Mouse (Mus musculus): ENCODE measurements around the gene Actg1. TPM values are rescaled to one million over a fixed set of nuclear protein-coding genes. Genes with fewer than 3 reads are reported as not detected.

Actg1 gene
- total and polyA plus RNA-seq, 2 experiments from 2014 or later = 714 to 751 TPM

DNA sequence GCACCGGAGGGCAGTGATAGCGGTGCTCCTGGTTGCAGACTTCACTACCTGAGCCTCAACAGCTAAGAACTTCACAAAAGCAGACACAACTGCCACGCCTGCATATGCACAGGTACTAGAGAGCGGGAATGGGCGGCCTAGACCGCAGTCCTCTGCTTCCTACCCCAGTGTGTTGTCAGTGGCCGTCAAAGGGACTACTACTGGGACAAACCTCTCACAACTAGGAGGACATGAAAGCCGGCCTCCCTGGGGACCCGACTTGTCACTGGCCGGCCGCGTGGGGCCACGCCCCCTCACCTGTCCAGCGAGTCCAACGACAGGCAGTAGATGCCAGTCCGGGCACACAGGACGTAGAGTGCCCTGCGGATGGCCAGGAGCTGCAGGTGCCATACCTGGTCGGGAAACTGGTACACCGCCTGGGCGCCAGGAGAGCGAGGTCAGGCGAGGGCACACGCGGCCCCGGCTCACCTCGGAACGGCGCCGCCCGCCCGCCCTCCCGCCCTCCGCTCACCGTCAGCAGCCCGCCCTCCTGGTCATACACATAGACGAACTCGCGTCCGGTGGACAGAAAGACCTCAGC lies 29.8 kb upstream of the Actg1 start:
- peak overlapping the region; percentile 75 for H3K27ac ChIP-seq (ENCODE audit: low read depth)
- peak; percentile 4 for ATAC-seq (ENCODE audit: insufficient read depth, low read depth)
- no peaks in the 10 kb centered on the region for H3K9me3 ChIP-seq (replicated peaks; ENCODE audit: control insufficient read depth, low read length)
- H3K4me2 ChIP-seq (ENCODE audit: low read depth, low read length) = peak overlapping the region; percentile 97
- DNase-seq (ENCODE audit: low spot score) = no peak
- TF ChIP-seq EP300 (IDR thresholded peaks at IDR 0.05; ENCODE audit: low read depth) (no peak), CTCF (IDR thresholded peaks at IDR 0.05; ENCODE audit: low read depth) (no peak)
- H3K36me3 ChIP-seq (replicated peaks; ENCODE audit: control insufficient read depth, insufficient read depth, low read length) = peaks cover 69% of the 10 kb centered on the region
- H3K4me1 ChIP-seq (ENCODE audit: control insufficient read depth, insufficient read depth) = peaks cover 32% of the 10 kb centered on the region
- peak overlapping the region; percentile 60 for H3K9ac ChIP-seq (replicated peaks; ENCODE audit: low read depth, low read length)
- no peaks in the 10 kb centered on the region for H3K27me3 ChIP-seq (ENCODE audit: control insufficient read depth, insufficient read depth, low read length)
- peak overlapping the region; percentile 67 for H3K4me3 ChIP-seq (ENCODE audit: low read depth, low read length)
- 3% methylated on average over 34 of the region's 40 CpGs for WGBS

DNA sequence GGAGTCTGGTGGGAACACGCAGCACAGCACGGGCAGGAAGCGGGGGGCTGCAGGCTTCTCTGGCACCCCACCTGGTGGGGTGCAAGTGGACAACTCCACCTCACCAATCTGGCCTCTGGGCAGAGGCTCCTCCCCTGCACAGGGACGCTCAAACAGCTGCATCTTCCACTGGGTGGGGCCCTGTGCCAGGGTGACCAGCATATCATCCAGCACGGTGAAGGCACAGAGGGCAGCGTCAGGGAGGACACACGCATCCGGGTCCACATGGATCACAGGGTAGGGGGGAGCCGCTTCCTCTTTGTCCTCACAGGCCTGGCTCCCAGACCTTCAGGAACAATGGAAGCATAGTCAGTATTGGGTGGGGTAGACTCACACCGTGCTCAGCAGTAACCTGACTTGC lies 29.0 kb upstream of the Actg1 start:
- Histone ChIP-seq H3K27me3 (ENCODE audit: control insufficient read depth, insufficient read depth, low read length) (no peaks in the 10 kb centered on the region), H3K4me2 (ENCODE audit: low read depth, low read length) (peak overlapping the region; percentile 97), H3K36me3 (replicated peaks; ENCODE audit: control insufficient read depth, insufficient read depth, low read length) (peaks cover 69% of the 10 kb centered on the region), H3K4me3 (ENCODE audit: low read depth, low read length) (peak overlapping the region; percentile 67; the same call in 1 of the 2 replicates), H3K9me3 (replicated peaks; ENCODE audit: control insufficient read depth, low read length) (no peaks in the 10 kb centered on the region), H3K9ac (replicated peaks; ENCODE audit: low read depth, low read length) (no peak overlapping the region; the same call in 1 of the 2 replicates), H3K4me1 (ENCODE audit: control insufficient read depth, insufficient read depth) (peaks cover 28% of the 10 kb centered on the region), H3K27ac (ENCODE audit: low read depth) (no peak overlapping the region)
- ATAC-seq (ENCODE audit: insufficient read depth, low read depth) = no peak
- TF ChIP-seq CTCF (IDR thresholded peaks at IDR 0.05; ENCODE audit: low read depth) (no peak), EP300 (IDR thresholded peaks at IDR 0.05; ENCODE audit: low read depth) (no peak)
- WGBS = 56% methylated on average over 10 of the region's 10 CpGs
- DNase-seq (ENCODE audit: low spot score) = no peak

DNA sequence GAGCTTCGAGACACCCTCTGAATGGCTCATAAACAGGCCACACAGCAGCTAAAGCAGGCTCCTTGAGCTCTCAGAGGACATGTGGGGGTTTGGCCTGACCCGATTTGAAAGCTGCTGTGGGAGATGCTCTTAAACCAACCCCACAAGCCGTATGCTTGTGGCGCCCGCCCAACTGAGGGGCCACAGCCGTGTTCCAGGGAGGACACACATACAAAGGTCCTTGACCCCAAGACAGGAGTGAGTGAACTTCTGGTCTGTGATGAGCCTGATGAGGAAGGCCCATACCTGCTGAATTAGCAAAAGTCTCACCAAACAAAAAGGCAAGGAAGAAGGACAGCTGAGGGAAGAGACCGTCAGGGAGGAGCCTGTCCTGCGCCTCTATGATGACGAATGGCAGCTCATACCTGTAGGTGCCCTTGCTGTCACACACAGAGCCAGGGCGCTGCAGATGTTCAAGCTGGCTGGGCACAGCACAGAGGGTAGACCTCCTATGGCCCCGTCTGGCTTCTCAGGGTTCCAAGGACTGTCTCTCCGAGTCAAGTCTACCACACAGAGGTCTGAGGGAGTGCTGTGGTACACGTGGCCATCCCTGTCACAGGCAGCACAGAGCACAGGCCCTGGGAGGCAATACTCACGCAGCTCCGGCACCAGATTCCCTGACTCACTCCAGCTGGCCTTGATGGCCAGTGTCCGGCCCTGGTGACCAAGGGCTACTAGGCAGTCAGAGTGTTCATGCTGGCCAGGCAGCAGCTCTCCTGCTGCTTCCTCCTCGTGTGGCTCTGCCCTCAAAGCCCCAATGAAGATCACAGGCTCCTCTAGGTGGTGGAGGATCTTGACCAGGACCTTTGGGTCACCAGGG lies 28.2 kb upstream of the Actg1 start:
- Histone ChIP-seq H3K27me3 (ENCODE audit: control insufficient read depth, insufficient read depth, low read length) (no peaks in the 10 kb centered on the region), H3K9ac (replicated peaks; ENCODE audit: low read depth, low read length) (no peak overlapping the region), H3K4me1 (ENCODE audit: control insufficient read depth, insufficient read depth) (peaks cover 23% of the 10 kb centered on the region), H3K4me3 (ENCODE audit: low read depth, low read length) (no peak overlapping the region), H3K9me3 (replicated peaks; ENCODE audit: control insufficient read depth, low read length) (no peaks in the 10 kb centered on the region), H3K36me3 (replicated peaks; ENCODE audit: control insufficient read depth, insufficient read depth, low read length) (peaks cover 67% of the 10 kb centered on the region), H3K4me2 (ENCODE audit: low read depth, low read length) (no peak overlapping the region), H3K27ac (ENCODE audit: low read depth) (no peak overlapping the region)
- 90% methylated on average over 17 of the region's 17 CpGs for WGBS
- DNase-seq (ENCODE audit: low spot score) = no peak
- no peak for TF ChIP-seq CTCF (IDR thresholded peaks at IDR 0.05; ENCODE audit: low read depth)
- no peak for TF ChIP-seq EP300 (IDR thresholded peaks at IDR 0.05; ENCODE audit: low read depth)
- ATAC-seq (ENCODE audit: insufficient read depth, low read depth) = no peak

GRCm38 (mm10) chr11:120375324-120375723 lies 27.0 kb upstream of the Actg1 start:
- DNase-seq (ENCODE audit: low spot score) = no peak
- TF ChIP-seq EP300 (IDR thresholded peaks at IDR 0.05; ENCODE audit: low read depth) (no peak), CTCF (IDR thresholded peaks at IDR 0.05; ENCODE audit: low read depth) (no peak)

DNA sequence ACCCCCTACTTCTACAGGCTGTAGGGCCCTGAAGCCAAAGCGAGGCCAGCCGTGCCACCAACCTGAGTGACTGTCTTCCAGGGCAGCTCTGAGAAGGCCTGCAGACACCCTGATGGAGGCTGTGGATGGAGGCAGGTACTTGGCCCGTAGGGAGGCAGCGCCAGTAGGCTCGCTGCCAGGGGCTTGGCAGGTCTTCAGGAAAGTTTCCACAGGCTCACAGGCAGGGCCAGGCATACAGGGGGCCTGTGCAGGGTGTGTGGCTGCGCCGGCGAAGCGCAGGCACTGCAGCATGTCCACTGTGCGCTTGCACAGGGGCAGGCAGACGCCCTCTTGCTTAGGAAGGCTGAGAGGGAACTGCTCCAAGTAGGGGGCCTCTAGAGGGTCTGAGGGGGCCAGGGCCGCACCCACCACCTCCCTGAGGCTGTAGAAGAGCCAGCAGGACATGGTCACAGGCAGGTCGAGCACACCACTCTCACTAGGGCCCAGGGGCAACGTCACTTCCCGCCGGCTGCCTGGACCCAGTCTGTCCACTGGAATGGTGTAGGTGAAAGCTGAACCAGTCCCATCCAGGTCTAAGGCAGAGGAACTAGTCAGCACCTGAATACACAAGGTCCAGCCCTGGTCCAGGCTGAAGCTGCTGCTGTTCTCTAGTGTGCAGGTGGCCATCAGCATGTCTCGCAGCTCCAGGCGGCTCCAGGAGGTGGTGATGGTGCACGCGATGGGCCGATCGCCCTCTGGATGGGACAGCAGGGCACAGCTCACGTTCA lies 25.7 kb upstream of the Actg1 start:
- H3K36me3 ChIP-seq (replicated peaks; ENCODE audit: control insufficient read depth, insufficient read depth, low read length) = peaks cover 75% of the 10 kb centered on the region
- peaks cover 14% of the 10 kb centered on the region for H3K4me1 ChIP-seq (ENCODE audit: control insufficient read depth, insufficient read depth)
- H3K9me3 ChIP-seq (replicated peaks; ENCODE audit: control insufficient read depth, low read length) = no peaks in the 10 kb centered on the region
- H3K27ac ChIP-seq (ENCODE audit: low read depth) = peak overlapping the region; percentile 71
- WGBS = 44% methylated on average over 23 of the region's 23 CpGs
- DNase-seq (ENCODE audit: low spot score) (peak; percentile 87), ATAC-seq (ENCODE audit: insufficient read depth, low read depth) (peak; percentile 71)
- H3K9ac ChIP-seq (replicated peaks; ENCODE audit: low read depth, low read length) = 0 out of 2 replicates have a peak overlapping the region, but pooled peaks have one; percentile 3
- no peaks in the 10 kb centered on the region for H3K27me3 ChIP-seq (ENCODE audit: control insufficient read depth, insufficient read depth, low read length)
- H3K4me3 ChIP-seq (ENCODE audit: low read depth, low read length) = no peak overlapping the region
- no peak overlapping the region for H3K4me2 ChIP-seq (ENCODE audit: low read depth, low read length)
- TF ChIP-seq CTCF (IDR thresholded peaks at IDR 0.05; ENCODE audit: low read depth) (peak; percentile 18; the same call in 1 of the 2 replicates), EP300 (IDR thresholded peaks at IDR 0.05; ENCODE audit: low read depth) (no peak)

More at GRCm38 (mm10) chr11:120375324-120375723, 27.0 kb upstream of the Actg1 start:
- Histone ChIP-seq H3K4me2 (ENCODE audit: low read depth, low read length) (no peak overlapping the region), H3K4me1 (ENCODE audit: control insufficient read depth, insufficient read depth) (peaks cover 19% of the 10 kb centered on the region), H3K27ac (ENCODE audit: low read depth) (no peak overlapping the region), H3K4me3 (ENCODE audit: low read depth, low read length) (no peak overlapping the region), H3K9me3 (replicated peaks; ENCODE audit: control insufficient read depth, low read length) (no peaks in the 10 kb centered on the region), H3K36me3 (replicated peaks; ENCODE audit: control insufficient read depth, insufficient read depth, low read length) (peaks cover 66% of the 10 kb centered on the region), H3K9ac (replicated peaks; ENCODE audit: low read depth, low read length) (no peak overlapping the region), H3K27me3 (ENCODE audit: control insufficient read depth, insufficient read depth, low read length) (no peaks in the 10 kb centered on the region)
- ATAC-seq (ENCODE audit: insufficient read depth, low read depth) = no peak
- 91% methylated on average over 10 of the region's 10 CpGs for WGBS

All from heart, postnatal 0 days (tissue).